Mouse (Mus musculus) G1E (cell line): ENCODE results near the gene Dguok. TPM values are rescaled to one million over a fixed set of nuclear protein-coding genes. Genes with fewer than 3 reads are reported as not detected.
A peak's percentile ranks its signal among the peaks of the same experiment; 100 is the strongest.

Source experiments
- ATAC-seq: 2 replicates; pipeline ENCODE4 v1.8.0; 2016; ENCODE audit warnings: mild to moderate bottlenecking; ENCODE audit not compliant: insufficient number of reproducible peaks, poor library complexity, low FRiP score, severe bottlenecking; ENCODE audit errors: extremely low read depth
- DNase-seq: peaks from one replicate; pipeline ENCODE4 v3.0.0; 2012; ENCODE audit warnings: low spot score
- H3K27me3 ChIP-seq: 2 replicates; pipeline ENCODE4 v1.6.1; 2012; ENCODE audit warnings: mild to moderate bottlenecking, low read length, inconsistent platforms; ENCODE audit not compliant: insufficient read depth
- H3K36me3 ChIP-seq: replicated peaks from 2 replicates; pipeline ENCODE3; 2012; ENCODE audit warnings: mild to moderate bottlenecking, inconsistent platforms
- H3K4me1 ChIP-seq: 2 replicates; pipeline ENCODE4 v1.6.1; 2012; ENCODE audit warnings: low read depth, low read length, inconsistent platforms, mixed read lengths; ENCODE audit not compliant: insufficient read depth
- H3K4me3 ChIP-seq: 2 replicates; pipeline ENCODE4 v1.5.1; 2012; ENCODE audit warnings: low read depth, mild to moderate bottlenecking, inconsistent platforms, low read length, moderate library complexity, mixed read lengths
- H3K9me3 ChIP-seq: replicated peaks from 2 replicates; pipeline ENCODE4 v1.6.1; 2012; ENCODE audit warnings: inconsistent platforms
- CTCF ChIP-seq: IDR thresholded peaks from 2 replicates; pipeline ENCODE4 v1.5.1; 2012; ENCODE audit warnings: low read depth, low read length, inconsistent platforms, mixed read lengths
- GATA1 ChIP-seq: IDR thresholded peaks from 2 replicates; pipeline ENCODE4 v1.6.1; 2012; ENCODE audit warnings: borderline replicate concordance, low read length, inconsistent platforms, mixed read lengths
- GATA2 ChIP-seq: IDR thresholded peaks from 2 replicates; pipeline ENCODE4 v1.6.1; 2012; ENCODE audit warnings: low read depth, low read length, inconsistent platforms, borderline replicate concordance
- POLR2AphosphoS5 ChIP-seq: IDR thresholded peaks from 2 replicates; pipeline ENCODE4 v1.6.1; 2012; ENCODE audit warnings: low read depth, low read length, inconsistent platforms; ENCODE audit not compliant: insufficient replicate concordance
- TAL1 ChIP-seq: conservative IDR thresholded peaks from 2 replicates; pipeline ENCODE4 v1.6.1; 2012; ENCODE audit warnings: low read depth, low read length, inconsistent platforms, mixed read lengths
- polyA plus RNA-seq: library from polyadenylated mRNA; stranded (reverse); fragments of >175 nt; gene quantifications from 2 replicates; pipeline ENCODE4 v1.2.3, GENCODE M21; 2012
- total RNA-seq, 2 experiments: library from RNA; stranded (forward) in 1 of 2; stranded (reverse) in 1 of 2; fragments of 200-1000 nt in 1 of 2; fragments of >200 nt in 1 of 2; fragmentation: Nextera tagmentation in 1 of 2; gene quantifications; 2 replicates each; pipeline ENCODE4 v1.2.3; 2014 to 2017

Gene Dguok
- total and polyA plus RNA-seq, 3 experiments: 6.7 to 25.6 (median 25.1) TPM

GRCm38 (mm10) chr6:83439781-83440180, 67.0 kb downstream of the Dguok start:
- ATAC-seq (no peak), DNase-seq (no peak)
- TF ChIP-seq CTCF (no peak), GATA1 (no peak), GATA2 (no peak), POLR2AphosphoS5 (no peak), TAL1 (no peak)
- no peaks in the 10 kb centered on the region for H3K27me3 ChIP-seq
- peaks cover 87% of the 10 kb centered on the region for H3K4me1 ChIP-seq
- H3K9me3 ChIP-seq: no peaks in the 10 kb centered on the region
- H3K36me3 ChIP-seq: peaks cover 94% of the 10 kb centered on the region
- peak overlapping the region; percentile 13; the same call in 1 of the 2 replicates for H3K4me3 ChIP-seq

- TF ChIP-seq TAL1 (no peak), POLR2AphosphoS5 (no peak), CTCF (no peak), GATA1 (no peak), GATA2 (no peak)
- Histone ChIP-seq H3K4me3 (no peak overlapping the region), H3K4me1 (peaks cover 83% of the 10 kb centered on the region), H3K9me3 (no peaks in the 10 kb centered on the region), H3K36me3 (peaks cover 94% of the 10 kb centered on the region), H3K27me3 (no peaks in the 10 kb centered on the region)
- no peak for DNase-seq
- no peak for ATAC-seq
Observed at GRCm38 (mm10) chr6:83439119-83439767, 67.5 kb downstream of the Dguok start.

GRCm38 (mm10) chr6:83438584-83438983, 68.2 kb downstream of the Dguok start:
- no peaks in the 10 kb centered on the region for H3K9me3 ChIP-seq
- no peaks in the 10 kb centered on the region for H3K27me3 ChIP-seq
- no peak for DNase-seq
- TF ChIP-seq CTCF (no peak), GATA2 (no peak), GATA1 (no peak), TAL1 (no peak), POLR2AphosphoS5 (no peak)
- ATAC-seq: no peak
- H3K4me3 ChIP-seq: no peak overlapping the region
- peaks cover 80% of the 10 kb centered on the region for H3K4me1 ChIP-seq
- H3K36me3 ChIP-seq: peaks cover 94% of the 10 kb centered on the region

- Histone ChIP-seq H3K4me1 (peaks cover 72% of the 10 kb centered on the region), H3K4me3 (no peak overlapping the region), H3K9me3 (no peaks in the 10 kb centered on the region), H3K36me3 (peaks cover 96% of the 10 kb centered on the region), H3K27me3 (no peaks in the 10 kb centered on the region)
- TF ChIP-seq POLR2AphosphoS5 (no peak), TAL1 (no peak), GATA1 (no peak), CTCF (no peak), GATA2 (no peak)
- no peak for DNase-seq
- ATAC-seq: no peak
Observed at GRCm38 (mm10) chr6:83437802-83438201, 69.0 kb downstream of the Dguok start.

GRCm38 (mm10) chr6:83437225-83437624, 69.5 kb downstream of the Dguok start:
- ATAC-seq (no peak), DNase-seq (no peak)
- Histone ChIP-seq H3K4me3 (no peak overlapping the region), H3K4me1 (peaks cover 66% of the 10 kb centered on the region), H3K9me3 (no peaks in the 10 kb centered on the region), H3K36me3 (peaks cover 96% of the 10 kb centered on the region), H3K27me3 (no peaks in the 10 kb centered on the region)
- TF ChIP-seq GATA1: no peak
- no peak for TF ChIP-seq CTCF
- TF ChIP-seq TAL1: no peak
- TF ChIP-seq POLR2AphosphoS5: no peak
- TF ChIP-seq GATA2: no peak

- Histone ChIP-seq H3K4me3 (no peak overlapping the region), H3K4me1 (peaks cover 61% of the 10 kb centered on the region), H3K36me3 (peaks cover 97% of the 10 kb centered on the region), H3K9me3 (no peaks in the 10 kb centered on the region), H3K27me3 (no peaks in the 10 kb centered on the region)
- ATAC-seq: peak; percentile 37; the same call in 1 of the 2 replicates
- DNase-seq: peak; percentile 53
- TF ChIP-seq POLR2AphosphoS5 (no peak), GATA1 (no peak), CTCF (no peak), GATA2 (no peak), TAL1 (no peak)
Observed at GRCm38 (mm10) chr6:83436547-83436946, 70.2 kb downstream of the Dguok start.
